Mouse (Mus musculus): Measurements from ENCODE around the gene Crtc1. TPM values are rescaled to one million over a fixed set of nuclear protein-coding genes. Genes with fewer than 3 reads are reported as not detected.

Crtc1 gene
- total RNA-seq, 2 experiments from 2014 or later, result 2.3 to 3.8 TPM

Other genes with a start within 250 kb of the Crtc1 start
- gene Slc25a42, start 227.3 kb downstream of the Crtc1 start, total RNA-seq (2015; ENCODE audit: low replicate concordance), result 30.6 and 35.3 TPM in 2 replicates
- 16.2 and 24.4 TPM in 2 replicates for gene Slc25a42, start 227.3 kb downstream of the Crtc1 start, total RNA-seq (2017; ENCODE audit: low replicate concordance)
- gene Sugp2, start 205.4 kb downstream of the Crtc1 start, total RNA-seq (2015; ENCODE audit: low replicate concordance), result 36.8 and 49.0 TPM in 2 replicates
- 51.5 and 60.7 TPM in 2 replicates for gene Sugp2, start 205.4 kb downstream of the Crtc1 start, total RNA-seq (2017; ENCODE audit: low replicate concordance)
- 15.1 and 26.4 TPM in 2 replicates for gene Armc6, start 205.1 kb downstream of the Crtc1 start, total RNA-seq (2015; ENCODE audit: low replicate concordance)
- gene Armc6, start 205.1 kb downstream of the Crtc1 start, total RNA-seq (2017; ENCODE audit: low replicate concordance), result 5.1 TPM in 1 of 2 replicates, not detected in the other
- 1.3 TPM in 1 of 2 replicates, not detected in the other for gene Homer3, start 156.8 kb downstream of the Crtc1 start, total RNA-seq (2015; ENCODE audit: low replicate concordance)
- gene Homer3, start 156.8 kb downstream of the Crtc1 start, total RNA-seq (2017; ENCODE audit: low replicate concordance), result not detected in 2 replicates
- gene Ddx49, start 137.1 kb downstream of the Crtc1 start, total RNA-seq (2015; ENCODE audit: low replicate concordance), result 2.5 and 9.2 TPM in 2 replicates
- gene Ddx49, start 137.1 kb downstream of the Crtc1 start, total RNA-seq (2017; ENCODE audit: low replicate concordance), result 12.5 and 30.4 TPM in 2 replicates
- gene Cope, start 137.1 kb downstream of the Crtc1 start, total RNA-seq (2015; ENCODE audit: low replicate concordance), result 78.6 and 122 TPM in 2 replicates
- 16.7 and 51.7 TPM in 2 replicates for gene Cope, start 137.1 kb downstream of the Crtc1 start, total RNA-seq (2017; ENCODE audit: low replicate concordance)
- gene Cers1, start 123.8 kb downstream of the Crtc1 start, total RNA-seq (2015; ENCODE audit: low replicate concordance), result not detected in 2 replicates
- not detected in 2 replicates for gene Cers1, start 123.8 kb downstream of the Crtc1 start, total RNA-seq (2017; ENCODE audit: low replicate concordance)
- gene Gdf1, start 109.8 kb downstream of the Crtc1 start, total RNA-seq (2015; ENCODE audit: low replicate concordance), result not detected in 2 replicates
- gene Gdf1, start 109.8 kb downstream of the Crtc1 start, total RNA-seq (2017; ENCODE audit: low replicate concordance), result not detected in 2 replicates
- 18.4 and 20.2 TPM in 2 replicates for gene Upf1, start 86.3 kb downstream of the Crtc1 start, total RNA-seq (2015; ENCODE audit: low replicate concordance)
- gene Upf1, start 86.3 kb downstream of the Crtc1 start, total RNA-seq (2017; ENCODE audit: low replicate concordance), result 32.5 and 43.9 TPM in 2 replicates
- not detected in 2 replicates for gene Comp, start 66.0 kb downstream of the Crtc1 start, total RNA-seq (2015; ENCODE audit: low replicate concordance)
- 0.39 TPM in 1 of 2 replicates, not detected in the other for gene Comp, start 66.0 kb downstream of the Crtc1 start, total RNA-seq (2017; ENCODE audit: low replicate concordance)
- gene Klhl26, start 37.4 kb upstream of the Crtc1 start, total RNA-seq (2015; ENCODE audit: low replicate concordance), result 5.0 and 10.1 TPM in 2 replicates
- gene Klhl26, start 37.4 kb upstream of the Crtc1 start, total RNA-seq (2017; ENCODE audit: low replicate concordance), result 4.0 and 5.1 TPM in 2 replicates
- 3.2 TPM in 1 of 2 replicates, not detected in the other for gene Tmem59l, start 47.8 kb upstream of the Crtc1 start, total RNA-seq (2015; ENCODE audit: low replicate concordance)
- not detected in 2 replicates for gene Tmem59l, start 47.8 kb upstream of the Crtc1 start, total RNA-seq (2017; ENCODE audit: low replicate concordance)
- gene Crlf1, start 53.6 kb upstream of the Crtc1 start, total RNA-seq (2015; ENCODE audit: low replicate concordance), result not detected in 2 replicates
- gene Crlf1, start 53.6 kb upstream of the Crtc1 start, total RNA-seq (2017; ENCODE audit: low replicate concordance), result 1.4 TPM in 1 of 2 replicates, not detected in the other
- gene Rex1bd, start 67.2 kb upstream of the Crtc1 start, total RNA-seq (2015; ENCODE audit: low replicate concordance), result 22.3 TPM in 1 of 2 replicates, not detected in the other
- 17.8 and 19.6 TPM in 2 replicates for gene Rex1bd, start 67.2 kb upstream of the Crtc1 start, total RNA-seq (2017; ENCODE audit: low replicate concordance)
- 1,194 and 1,251 TPM in 2 replicates for gene Uba52, start 71.2 kb upstream of the Crtc1 start, total RNA-seq (2015; ENCODE audit: low replicate concordance)
- gene Uba52, start 71.2 kb upstream of the Crtc1 start, total RNA-seq (2017; ENCODE audit: low replicate concordance), result 418 and 1,480 TPM in 2 replicates
- 28.9 and 45.8 TPM in 2 replicates for gene Fkbp8, start 88.1 kb upstream of the Crtc1 start, total RNA-seq (2015; ENCODE audit: low replicate concordance)
- 74.7 and 94.6 TPM in 2 replicates for gene Fkbp8, start 88.1 kb upstream of the Crtc1 start, total RNA-seq (2017; ENCODE audit: low replicate concordance)
- gene Kxd1, start 88.4 kb upstream of the Crtc1 start, total RNA-seq (2015; ENCODE audit: low replicate concordance), result 27.8 and 34.4 TPM in 2 replicates
- 11.8 and 14.4 TPM in 2 replicates for gene Kxd1, start 88.4 kb upstream of the Crtc1 start, total RNA-seq (2017; ENCODE audit: low replicate concordance)
- gene Ell, start 99.9 kb upstream of the Crtc1 start, total RNA-seq (2015; ENCODE audit: low replicate concordance), result 10.5 and 22.3 TPM in 2 replicates
- gene Ell, start 99.9 kb upstream of the Crtc1 start, total RNA-seq (2017; ENCODE audit: low replicate concordance), result 2.8 and 15.5 TPM in 2 replicates
- gene Isyna1, start 154.8 kb upstream of the Crtc1 start, total RNA-seq (2015; ENCODE audit: low replicate concordance), result 5.8 and 15.9 TPM in 2 replicates
- 2.5 and 8.0 TPM in 2 replicates for gene Isyna1, start 154.8 kb upstream of the Crtc1 start, total RNA-seq (2017; ENCODE audit: low replicate concordance)
- 9.0 and 13.0 TPM in 2 replicates for gene Ssbp4, start 169.3 kb upstream of the Crtc1 start, total RNA-seq (2015; ENCODE audit: low replicate concordance)
- gene Ssbp4, start 169.3 kb upstream of the Crtc1 start, total RNA-seq (2017; ENCODE audit: low replicate concordance), result 18.1 and 30.6 TPM in 2 replicates
- 2.5 and 11.7 TPM in 2 replicates for gene Lrrc25, start 176.6 kb upstream of the Crtc1 start, total RNA-seq (2015; ENCODE audit: low replicate concordance)
- 2.3 and 3.5 TPM in 2 replicates for gene Lrrc25, start 176.6 kb upstream of the Crtc1 start, total RNA-seq (2017; ENCODE audit: low replicate concordance)
- not detected in 2 replicates for gene Gdf15, start 192.9 kb upstream of the Crtc1 start, total RNA-seq (2015; ENCODE audit: low replicate concordance)
- gene Gdf15, start 192.9 kb upstream of the Crtc1 start, total RNA-seq (2017; ENCODE audit: low replicate concordance), result not detected in 2 replicates
- 0.36 and 6.3 TPM in 2 replicates for gene Pgpep1, start 220.8 kb upstream of the Crtc1 start, total RNA-seq (2015; ENCODE audit: low replicate concordance)
- gene Pgpep1, start 220.8 kb upstream of the Crtc1 start, total RNA-seq (2017; ENCODE audit: low replicate concordance), result under 0.01 and 3.0 TPM in 2 replicates
- gene Lsm4, start 233.7 kb upstream of the Crtc1 start, total RNA-seq (2015; ENCODE audit: low replicate concordance), result 86.5 and 93.1 TPM in 2 replicates
- gene Lsm4, start 233.7 kb upstream of the Crtc1 start, total RNA-seq (2017; ENCODE audit: low replicate concordance), result 38.4 and 57.6 TPM in 2 replicates